In the genomic region with DNA sequence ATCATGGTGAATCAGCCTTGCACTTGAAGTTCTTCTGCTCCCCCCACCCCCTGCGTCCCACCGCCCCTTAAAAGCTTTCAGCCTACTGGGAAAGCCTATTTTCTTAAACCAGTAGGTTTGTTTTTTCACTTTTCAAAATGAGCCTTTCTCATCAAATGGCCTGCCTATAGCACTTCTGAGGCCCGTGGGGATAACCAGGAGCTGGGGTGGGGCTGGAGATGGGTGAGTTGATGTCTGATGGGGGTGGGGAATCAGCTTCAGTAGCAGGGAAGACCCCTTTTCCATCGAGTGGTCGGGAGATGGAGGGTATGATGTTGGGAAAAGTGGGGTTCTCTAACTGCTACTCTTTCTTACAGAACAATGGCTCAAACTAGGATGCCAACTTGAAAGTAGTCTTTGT, we compare ENCODE assay signal across 11 mouse cellular contexts. TPM values are rescaled to one million over a fixed set of nuclear protein-coding genes. Genes with fewer than 3 reads are reported as not detected.
DNase-seq lines count a peak whose midpoint lies in the region; ATAC-seq and TF ChIP-seq lines count a peak whose summit lies in the region.
"Had no signal": no experiment of that assay in that cellular context is flagged by ENCODE, and none has a peak within 500 bp of the region (broad histone marks: within the 10 kb centered on the region; RNA-seq: fewer than 3 reads in every experiment).

No protein-coding gene starts in this region.

- H3K4me1 ChIP-seq in heart, embryonic 15.5 days (replicated peaks): peaks cover 42% of the 10 kb centered on the region
- peaks cover 49% of the 10 kb centered on the region for H3K4me1 ChIP-seq in heart, embryonic 10.5 days
- peaks cover 58% of the 10 kb centered on the region for H3K4me1 ChIP-seq in forebrain, embryonic 10.5 days
- peaks cover 15% of the 10 kb centered on the region for H3K4me1 ChIP-seq in hindbrain, postnatal 0 days (ENCODE audit: insufficient read depth, low read length)
- H3K4me1 ChIP-seq in midbrain, embryonic 16.5 days (ENCODE audit: control insufficient read depth, insufficient read depth, low read length): peaks cover 28% of the 10 kb centered on the region

- ATAC-seq in heart, embryonic 15.5 days (replicated peaks; ENCODE audit: insufficient number of reproducible peaks, insufficient read depth, low FRiP score, low read depth): no peak
- ATAC-seq in hindbrain, postnatal 0 days: no peak
- ATAC-seq in midbrain, embryonic 16.5 days: no peak

- peak overlapping the region; percentile 66 for H3K4me3 ChIP-seq in heart, embryonic 15.5 days
- no peak overlapping the region for H3K4me3 ChIP-seq in heart, embryonic 10.5 days
- peak overlapping the region; percentile 84 for H3K4me3 ChIP-seq in forebrain, embryonic 10.5 days
- H3K4me3 ChIP-seq in hindbrain, postnatal 0 days (ENCODE audit: low read length): 0 out of 2 replicates have a peak overlapping the region, but pooled peaks have one; percentile 83
- H3K4me3 ChIP-seq in midbrain, embryonic 16.5 days (ENCODE audit: low read depth, low read length): no peak overlapping the region; the same call in 1 of the 2 replicates

- no peak overlapping the region for H3K9ac ChIP-seq in heart, embryonic 15.5 days
- H3K9ac ChIP-seq in hindbrain, postnatal 0 days (replicated peaks; ENCODE audit: low read length): no peak overlapping the region
- H3K9ac ChIP-seq in midbrain, embryonic 16.5 days (ENCODE audit: low read depth, low read length): no peak overlapping the region

- peak overlapping the region; percentile 87 for H3K4me2 ChIP-seq in heart, embryonic 15.5 days
- peak overlapping the region; percentile 97 for H3K4me2 ChIP-seq in hindbrain, postnatal 0 days (ENCODE audit: low read depth, low read length)
- H3K4me2 ChIP-seq in midbrain, embryonic 16.5 days (ENCODE audit: low read length): peak overlapping the region; percentile 95

- H3K27ac ChIP-seq in heart, embryonic 15.5 days: no peak overlapping the region
- no peak overlapping the region for H3K27ac ChIP-seq in heart, embryonic 10.5 days
- H3K27ac ChIP-seq in forebrain, embryonic 10.5 days: no peak overlapping the region
- H3K27ac ChIP-seq in hindbrain, postnatal 0 days: 0 out of 2 replicates have a peak overlapping the region, but pooled peaks have one; percentile 78
- H3K27ac ChIP-seq in midbrain, embryonic 16.5 days (ENCODE audit: low read length): no peak overlapping the region

- TF ChIP-seq CTCF in hindbrain, postnatal 0 days (IDR thresholded peaks at IDR 0.05; ENCODE audit: low read depth): no peak

- H3K9me3 ChIP-seq in heart, embryonic 15.5 days (replicated peaks): no peaks in the 10 kb centered on the region
- no peaks in the 10 kb centered on the region for H3K9me3 ChIP-seq in heart, embryonic 10.5 days
- H3K9me3 ChIP-seq in forebrain, embryonic 10.5 days: no peaks in the 10 kb centered on the region
- no peaks in the 10 kb centered on the region for H3K9me3 ChIP-seq in hindbrain, postnatal 0 days (ENCODE audit: low read length)
- no peaks in the 10 kb centered on the region for H3K9me3 ChIP-seq in midbrain, embryonic 16.5 days (replicated peaks; ENCODE audit: control insufficient read depth, low read length, poor library complexity, severe bottlenecking)

- no peak for DNase-seq in heart, embryonic 10.5 days (ENCODE audit: low spot score)
- no peak for DNase-seq in forebrain, embryonic 10.5 days (ENCODE audit: extremely low spot score, low spot score)
- no peak for DNase-seq in hindbrain, postnatal 0 days (ENCODE audit: low spot score)
- DNase-seq in left cerebral cortex, adult 8-10 months (ENCODE audit: low spot score in 2 of 2): no peak
- no peak for DNase-seq in thymus, postnatal 14 days
- DNase-seq in adrenal gland, postnatal 25 days: no peak
- DNase-seq: kidney, adult 11 months; lung, postnatal 10 days; right cerebral cortex, adult 18-20 months had no signal

- WGBS in heart, embryonic 15.5 days: 55% methylated on average over 5 of the region's 5 CpGs
- 41% methylated on average over 5 of the region's 5 CpGs for WGBS in heart, embryonic 10.5 days
- 72% methylated on average over 5 of the region's 5 CpGs for WGBS in forebrain, embryonic 10.5 days
- 58% methylated on average over 5 of the region's 5 CpGs for WGBS in hindbrain, postnatal 0 days
- 65% methylated on average over 5 of the region's 5 CpGs for WGBS in midbrain, embryonic 16.5 days

- no peaks in the 10 kb centered on the region for H3K27me3 ChIP-seq in heart, embryonic 15.5 days
- peaks cover 33% of the 10 kb centered on the region for H3K27me3 ChIP-seq in heart, embryonic 10.5 days (ENCODE audit: insufficient read depth, poor library complexity, severe bottlenecking)
- H3K27me3 ChIP-seq in forebrain, embryonic 10.5 days (ENCODE audit: poor library complexity, severe bottlenecking): peaks cover 84% of the 10 kb centered on the region
- H3K27me3 ChIP-seq in hindbrain, postnatal 0 days (ENCODE audit: insufficient read depth, low read length): no peaks in the 10 kb centered on the region
- H3K27me3 ChIP-seq in midbrain, embryonic 16.5 days (ENCODE audit: control insufficient read depth, insufficient read depth, low read depth, low read length): peaks cover 4% of the 10 kb centered on the region; the same call in 1 of the 2 replicates

- no peaks in the 10 kb centered on the region for H3K36me3 ChIP-seq in heart, embryonic 15.5 days
- H3K36me3 ChIP-seq in heart, embryonic 10.5 days: no peaks in the 10 kb centered on the region
- H3K36me3 ChIP-seq in forebrain, embryonic 10.5 days (replicated peaks): no peaks in the 10 kb centered on the region
- no peaks in the 10 kb centered on the region for H3K36me3 ChIP-seq in hindbrain, postnatal 0 days (ENCODE audit: insufficient read depth, low read length)
- H3K36me3 ChIP-seq in midbrain, embryonic 16.5 days (ENCODE audit: control insufficient read depth, insufficient read depth, low read length): no peaks in the 10 kb centered on the region

RNA-seq across cellular contexts. Expression of gene Hes7, which starts 3.4 kb away (rescaled TPM):
- 0.52 and 0.57 TPM in 2 replicates for polyA plus RNA-seq in heart, embryonic 15.5 days (2015; fragmentation: Nextera tagmentation; extraction: Ambion mirVana)
- polyA plus RNA-seq in heart, embryonic 10.5 days (2016; fragmentation: Nextera tagmentation; extraction: Ambion mirVana): 0.60 and 0.63 TPM in 2 replicates
- polyA plus RNA-seq in forebrain, embryonic 10.5 days (2016; fragmentation: Nextera tagmentation; extraction: Ambion mirVana): 0.16 and 0.17 TPM in 2 replicates
- 1.4 and 2.5 TPM in 2 replicates for total RNA-seq in hindbrain, postnatal 0 days (2014; rRNA removed)
- 1.3 and 1.9 TPM in 2 replicates for polyA plus RNA-seq in hindbrain, postnatal 0 days (2015; fragmentation: Nextera tagmentation; extraction: Ambion mirVana)
- polyA plus RNA-seq in midbrain, embryonic 16.5 days (2015; fragmentation: Nextera tagmentation; extraction: Ambion mirVana): 0.75 and 1.1 TPM in 2 replicates
- 1 to 10 TPM in 1 of 4 experiments, under 1 TPM in 3; 0.20 to 1.3 (median 0.74) TPM for total RNA-seq in left cerebral cortex, adult 8-10 months (2022)
- total RNA-seq in adrenal gland, postnatal 25 days (2021): not detected in 2 replicates

RNA-seq across cellular contexts. Expression of gene 9130213A22Rik, which starts 5.5 kb away (rescaled TPM):
- polyA plus RNA-seq in heart, embryonic 15.5 days (2015; fragmentation: Nextera tagmentation; extraction: Ambion mirVana): 0.51 and 0.60 TPM in 2 replicates
- 0.16 and 0.17 TPM in 2 replicates for polyA plus RNA-seq in heart, embryonic 10.5 days (2016; fragmentation: Nextera tagmentation; extraction: Ambion mirVana)
- polyA plus RNA-seq in forebrain, embryonic 10.5 days (2016; fragmentation: Nextera tagmentation; extraction: Ambion mirVana): 0.11 and 0.16 TPM in 2 replicates
- 1.2 and 1.4 TPM in 2 replicates for total RNA-seq in hindbrain, postnatal 0 days (2014; rRNA removed)
- polyA plus RNA-seq in hindbrain, postnatal 0 days (2015; fragmentation: Nextera tagmentation; extraction: Ambion mirVana): 1.0 and 1.2 TPM in 2 replicates
- polyA plus RNA-seq in midbrain, embryonic 16.5 days (2015; fragmentation: Nextera tagmentation; extraction: Ambion mirVana): 0.49 and 0.65 TPM in 2 replicates
- 1 to 10 TPM; 1.1 to 1.4 (median 1.3) TPM for total RNA-seq in left cerebral cortex, adult 8-10 months (2022)
- total RNA-seq in adrenal gland, postnatal 25 days (2021): 1.2 and 1.6 TPM in 2 replicates

RNA-seq across cellular contexts. Expression of gene Aloxe3, which starts 8.9 kb away (rescaled TPM):
- 0.18 and 0.37 TPM in 2 replicates for polyA plus RNA-seq in heart, embryonic 15.5 days (2015; fragmentation: Nextera tagmentation; extraction: Ambion mirVana)
- polyA plus RNA-seq in heart, embryonic 10.5 days (2016; fragmentation: Nextera tagmentation; extraction: Ambion mirVana): 0.16 and 0.25 TPM in 2 replicates
- 0.26 and 0.28 TPM in 2 replicates for polyA plus RNA-seq in forebrain, embryonic 10.5 days (2016; fragmentation: Nextera tagmentation; extraction: Ambion mirVana)
- total RNA-seq in hindbrain, postnatal 0 days (2014; rRNA removed): 12.5 and 14.2 TPM in 2 replicates
- polyA plus RNA-seq in hindbrain, postnatal 0 days (2015; fragmentation: Nextera tagmentation; extraction: Ambion mirVana): 13.0 and 13.5 TPM in 2 replicates
- 9.0 and 11.5 TPM in 2 replicates for polyA plus RNA-seq in midbrain, embryonic 16.5 days (2015; fragmentation: Nextera tagmentation; extraction: Ambion mirVana)
- total RNA-seq in left cerebral cortex, adult 8-10 months (2022): 10 to 100 TPM in 1 of 4 experiments, 1 to 10 TPM in 3; 5.9 to 11.4 (median 8.9) TPM
- 0.64 and 2.8 TPM in 2 replicates for total RNA-seq in adrenal gland, postnatal 25 days (2021)

RNA-seq across cellular contexts. Expression of gene Per1, which starts 21.8 kb away (rescaled TPM):
- polyA plus RNA-seq in heart, embryonic 15.5 days (2015; fragmentation: Nextera tagmentation; extraction: Ambion mirVana): 16.1 and 25.2 TPM in 2 replicates
- polyA plus RNA-seq in heart, embryonic 10.5 days (2016; fragmentation: Nextera tagmentation; extraction: Ambion mirVana): 8.0 and 8.8 TPM in 2 replicates
- 7.3 and 9.0 TPM in 2 replicates for polyA plus RNA-seq in forebrain, embryonic 10.5 days (2016; fragmentation: Nextera tagmentation; extraction: Ambion mirVana)
- total RNA-seq in hindbrain, postnatal 0 days (2014; rRNA removed): 24.4 and 27.1 TPM in 2 replicates
- 11.9 and 15.9 TPM in 2 replicates for polyA plus RNA-seq in hindbrain, postnatal 0 days (2015; fragmentation: Nextera tagmentation; extraction: Ambion mirVana)
- 12.4 TPM in 2 replicates for polyA plus RNA-seq in midbrain, embryonic 16.5 days (2015; fragmentation: Nextera tagmentation; extraction: Ambion mirVana)
- 100 to 1,000 TPM; 105 to 140 (median 114) TPM for total RNA-seq in left cerebral cortex, adult 8-10 months (2022)
- 66.5 and 84.7 TPM in 2 replicates for total RNA-seq in adrenal gland, postnatal 25 days (2021)

RNA-seq across cellular contexts. Expression of gene Vamp2, which starts 28.6 kb away (rescaled TPM):
- polyA plus RNA-seq in heart, embryonic 15.5 days (2015; fragmentation: Nextera tagmentation; extraction: Ambion mirVana): 82.2 and 96.4 TPM in 2 replicates
- polyA plus RNA-seq in heart, embryonic 10.5 days (2016; fragmentation: Nextera tagmentation; extraction: Ambion mirVana): 85.8 and 93.0 TPM in 2 replicates
- 51.3 and 57.6 TPM in 2 replicates for polyA plus RNA-seq in forebrain, embryonic 10.5 days (2016; fragmentation: Nextera tagmentation; extraction: Ambion mirVana)
- total RNA-seq in hindbrain, postnatal 0 days (2014; rRNA removed): 146 and 148 TPM in 2 replicates
- 417 and 489 TPM in 2 replicates for polyA plus RNA-seq in hindbrain, postnatal 0 days (2015; fragmentation: Nextera tagmentation; extraction: Ambion mirVana)
- polyA plus RNA-seq in midbrain, embryonic 16.5 days (2015; fragmentation: Nextera tagmentation; extraction: Ambion mirVana): 335 and 438 TPM in 2 replicates
- total RNA-seq in left cerebral cortex, adult 8-10 months (2022): 1,000 to 10,000 TPM; 1,002 to 1,054 (median 1,038) TPM
- 143 and 163 TPM in 2 replicates for total RNA-seq in adrenal gland, postnatal 25 days (2021)

Comparison
In these comparisons a context has a peak if more than half of its experiments do, and no peak if none do; other contexts are left out.
1. H3K4me3 ChIP-seq: peak in heart, embryonic 15.5 days (single experiment), forebrain, embryonic 10.5 days (single experiment) and hindbrain, postnatal 0 days (single experiment); none in heart, embryonic 10.5 days (single experiment) and midbrain, embryonic 16.5 days (single experiment).
2. Peak in every context shown above with its lines, with median percentiles within 50 percentile points of each other: H3K4me2 ChIP-seq.